Mouse (Mus musculus) hindbrain, embryonic 13.5 days (tissue): ENCODE results near the gene Znrf4. TPM values are rescaled to one million over a fixed set of nuclear protein-coding genes. Genes with fewer than 3 reads are reported as not detected.
A peak's percentile ranks its signal among the peaks of the same experiment; 100 is the strongest.

Experiments used
- ATAC-seq: fragments of 200-750 bp; cut with Nextera tagmentation; 2 replicates; pipeline ENCODE4 v1.8.0; 2017; ENCODE audit warnings: moderate TSS enrichment; ENCODE audit not compliant: low FRiP score
- H3K27ac ChIP-seq: fragments of 300-500 bp; sonication (generic); 2 replicates; pipeline ENCODE4 v1.5.1; 2015; ENCODE audit warnings: inconsistent platforms, mild to moderate bottlenecking, moderate library complexity
- H3K27me3 ChIP-seq: fragments of 300-500 bp; sonication (generic); 2 replicates; pipeline ENCODE4 v1.6.1; 2015; ENCODE audit warnings: mild to moderate bottlenecking, inconsistent platforms
- H3K36me3 ChIP-seq: fragments of 300-500 bp; sonication (generic); 2 replicates; pipeline ENCODE4 v1.6.1; 2015; ENCODE audit warnings: mild to moderate bottlenecking, inconsistent platforms
- H3K4me1 ChIP-seq: fragments of 300-500 bp; sonication (generic); replicated peaks from 2 replicates; pipeline ENCODE4 v1.6.1; 2015; ENCODE audit warnings: inconsistent platforms
- H3K4me2 ChIP-seq: fragments of 300-500 bp; sonication (generic); 2 replicates; pipeline ENCODE4 v1.6.1; 2015; ENCODE audit warnings: inconsistent platforms, mild to moderate bottlenecking, moderate library complexity
- H3K4me3 ChIP-seq: fragments of 300-500 bp; sonication (generic); 2 replicates; pipeline ENCODE4 v1.5.1; 2015; ENCODE audit warnings: mild to moderate bottlenecking, inconsistent platforms
- H3K9ac ChIP-seq: fragments of 300-500 bp; sonication (generic); 2 replicates; pipeline ENCODE4 v1.6.1; 2015; ENCODE audit warnings: mild to moderate bottlenecking, inconsistent platforms
- H3K9me3 ChIP-seq: fragments of 300-500 bp; sonication (generic); 2 replicates; pipeline ENCODE4 v1.6.1; 2016; ENCODE audit warnings: inconsistent platforms
- WGBS: fragments of 180-500 bp; shearing (Covaris S2); methylation state at CpG from one replicate; pipeline ENCODE4 v1.1.7; 2015; 5-methylcytosine and 5-hydroxymethylcytosine counted together
- polyA plus RNA-seq: library from polyadenylated mRNA; unstranded; fragments of >200 nt; fragmentation: Nextera tagmentation; extraction: Ambion mirVana; gene quantifications from 2 replicates; pipeline ENCODE4 v1.2.1, GENCODE M21; 2015

Gene Znrf4
- polyA plus RNA-seq, 1 experiment from 2014 or later: not detected

DNA sequence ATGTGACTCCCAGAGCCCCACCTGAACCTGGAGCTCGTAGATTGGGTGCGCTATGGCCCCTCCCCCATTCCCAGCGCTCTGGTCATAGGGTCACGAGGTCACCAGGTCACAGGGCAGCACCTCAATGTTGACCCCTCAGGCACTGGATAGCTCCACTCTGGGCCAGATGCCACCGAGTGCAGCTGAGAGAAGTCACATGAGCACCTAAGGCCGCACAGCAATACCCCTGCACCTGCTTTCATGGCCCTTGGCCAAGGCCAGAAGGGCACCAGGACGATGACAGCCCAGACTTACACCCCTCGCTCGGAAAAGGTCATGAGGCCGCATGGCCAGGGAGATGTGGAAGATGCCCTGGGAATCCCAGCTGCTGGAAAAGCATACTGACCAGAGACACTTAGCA is 41.7 kb downstream of the Znrf4 start:
- Histone ChIP-seq H3K27me3 (no peaks in the 10 kb centered on the region), H3K36me3 (peaks cover 8% of the 10 kb centered on the region; the same call in 1 of the 2 replicates), H3K9me3 (no peaks in the 10 kb centered on the region), H3K4me2 (peak overlapping the region; percentile 55), H3K9ac (peak overlapping the region; percentile 65), H3K27ac (peak overlapping the region; percentile 92), H3K4me1 (peaks cover 95% of the 10 kb centered on the region), H3K4me3 (peak overlapping the region; percentile 30)
- no peak for ATAC-seq
- 16% methylated on average over 10 of the region's 10 CpGs for WGBS

- H3K36me3 ChIP-seq: peaks cover 8% of the 10 kb centered on the region; the same call in 1 of the 2 replicates
- peak overlapping the region; percentile 55 for H3K4me2 ChIP-seq
- H3K9me3 ChIP-seq: no peaks in the 10 kb centered on the region
- H3K27ac ChIP-seq: peak overlapping the region; percentile 92
- peaks cover 98% of the 10 kb centered on the region for H3K4me1 ChIP-seq
- 3% methylated on average over 25 of the region's 26 CpGs for WGBS
- H3K4me3 ChIP-seq: peak overlapping the region; percentile 30
- no peak for ATAC-seq
- H3K9ac ChIP-seq: peak overlapping the region; percentile 65
- no peaks in the 10 kb centered on the region for H3K27me3 ChIP-seq
These were observed 42.2 kb downstream of the Znrf4 start for GRCm38 (mm10) chr17:56470001-56470436.

DNA sequence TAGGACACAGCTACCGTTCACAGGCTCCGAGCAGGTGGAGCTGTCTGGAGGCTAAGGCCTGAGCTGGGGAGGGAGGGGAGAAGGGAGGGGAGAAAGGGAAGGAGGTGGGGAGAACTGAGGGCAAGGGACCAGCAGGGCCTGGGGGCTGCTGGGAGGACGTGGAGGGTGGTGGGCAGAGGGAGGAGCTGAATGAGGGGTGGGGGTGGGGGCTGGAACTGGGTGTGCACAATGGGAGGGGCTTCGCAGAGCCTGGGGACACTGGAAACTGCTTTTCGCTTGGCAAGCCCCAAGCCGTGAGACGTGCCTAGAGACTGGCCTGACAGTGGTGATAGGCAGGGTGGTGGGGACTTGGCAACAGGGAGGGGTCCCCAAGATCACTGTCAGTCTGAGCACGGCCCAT is 43.0 kb downstream of the Znrf4 start:
- H3K4me2 ChIP-seq: peak overlapping the region; percentile 55
- H3K27me3 ChIP-seq: no peaks in the 10 kb centered on the region
- peak overlapping the region; percentile 65 for H3K9ac ChIP-seq
- H3K27ac ChIP-seq: peak overlapping the region; percentile 92
- no peaks in the 10 kb centered on the region for H3K9me3 ChIP-seq
- H3K4me1 ChIP-seq: peaks cover 100% of the 10 kb centered on the region
- H3K36me3 ChIP-seq: peaks cover 8% of the 10 kb centered on the region; the same call in 1 of the 2 replicates
- peak overlapping the region; percentile 30; the same call in 1 of the 2 replicates for H3K4me3 ChIP-seq
- no peak for ATAC-seq
- 20% methylated on average over 8 of the region's 8 CpGs for WGBS

DNA sequence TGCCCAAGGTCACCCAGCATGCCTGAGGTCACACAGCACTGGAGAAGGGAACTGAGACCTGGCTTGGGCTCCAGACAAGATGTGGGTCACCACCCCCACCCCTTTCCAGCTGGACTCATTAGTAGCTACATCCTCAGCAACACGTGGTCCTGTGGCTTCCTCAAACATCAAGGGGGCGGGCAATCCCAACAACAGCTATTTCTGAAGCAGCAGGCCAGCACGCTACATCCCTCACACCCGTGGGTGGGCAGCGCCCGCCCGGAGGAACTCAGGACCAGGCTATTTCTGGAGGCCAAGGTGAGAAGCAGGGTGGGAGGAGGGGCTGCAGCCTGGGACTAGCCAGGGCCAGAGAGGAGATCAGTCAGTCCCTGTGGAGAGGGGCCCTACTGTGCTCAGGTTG is 43.4 kb downstream of the Znrf4 start:
- no peaks in the 10 kb centered on the region for H3K9me3 ChIP-seq
- H3K27ac ChIP-seq: peak overlapping the region; percentile 92
- no peak for ATAC-seq
- no peak overlapping the region; the same call in 1 of the 2 replicates for H3K4me3 ChIP-seq
- 61% methylated on average over 7 of the region's 7 CpGs for WGBS
- H3K4me1 ChIP-seq: peaks cover 100% of the 10 kb centered on the region
- peaks cover 8% of the 10 kb centered on the region; the same call in 1 of the 2 replicates for H3K36me3 ChIP-seq
- no peaks in the 10 kb centered on the region for H3K27me3 ChIP-seq
- H3K4me2 ChIP-seq: peak overlapping the region; percentile 55
- peak overlapping the region; percentile 65; the same call in 1 of the 2 replicates for H3K9ac ChIP-seq

DNA sequence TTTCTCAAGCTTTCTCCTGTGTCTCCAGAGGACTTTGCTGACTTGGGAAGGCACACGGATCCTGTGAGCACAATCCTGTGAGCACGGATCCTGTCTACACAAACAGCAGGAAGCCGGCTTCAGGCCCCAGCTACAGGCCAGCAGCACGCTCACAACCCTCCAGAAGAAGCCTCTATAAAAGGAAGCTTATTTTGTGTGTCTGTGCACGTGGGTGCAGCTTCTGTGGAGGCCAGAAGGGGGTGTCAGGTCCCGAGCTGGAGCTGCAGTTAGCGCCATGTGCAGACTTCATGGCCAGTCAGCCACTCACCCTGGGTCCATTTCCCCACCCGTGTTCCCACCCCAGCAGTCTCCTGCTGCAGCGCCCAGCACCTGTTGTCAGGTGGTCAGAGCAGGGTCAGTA is 43.9 kb downstream of the Znrf4 start:
- Histone ChIP-seq H3K36me3 (peaks cover 8% of the 10 kb centered on the region; the same call in 1 of the 2 replicates), H3K4me2 (0 out of 2 replicates have a peak overlapping the region, but pooled peaks have one; percentile 55), H3K9ac (peak overlapping the region; percentile 60; the same call in 1 of the 2 replicates), H3K9me3 (no peaks in the 10 kb centered on the region), H3K27ac (peak overlapping the region; percentile 92), H3K4me1 (peaks cover 100% of the 10 kb centered on the region), H3K4me3 (no peak overlapping the region; the same call in 1 of the 2 replicates), H3K27me3 (no peaks in the 10 kb centered on the region)
- 84% methylated on average over 9 of the region's 9 CpGs for WGBS
- ATAC-seq: no peak

GRCm38 (mm10) chr17:56467456-56467884 is 44.8 kb downstream of the Znrf4 start:
- no peaks in the 10 kb centered on the region for H3K9me3 ChIP-seq
- 10% methylated on average over 7 of the region's 7 CpGs for WGBS
- peak overlapping the region; percentile 60 for H3K9ac ChIP-seq
- H3K4me2 ChIP-seq: peak overlapping the region; percentile 40
- no peaks in the 10 kb centered on the region for H3K27me3 ChIP-seq
- H3K27ac ChIP-seq: peak overlapping the region; percentile 92
- H3K36me3 ChIP-seq: peaks cover 8% of the 10 kb centered on the region; the same call in 1 of the 2 replicates
- no peak overlapping the region for H3K4me3 ChIP-seq
- peaks cover 100% of the 10 kb centered on the region for H3K4me1 ChIP-seq
- peak; percentile 65 for ATAC-seq

DNA sequence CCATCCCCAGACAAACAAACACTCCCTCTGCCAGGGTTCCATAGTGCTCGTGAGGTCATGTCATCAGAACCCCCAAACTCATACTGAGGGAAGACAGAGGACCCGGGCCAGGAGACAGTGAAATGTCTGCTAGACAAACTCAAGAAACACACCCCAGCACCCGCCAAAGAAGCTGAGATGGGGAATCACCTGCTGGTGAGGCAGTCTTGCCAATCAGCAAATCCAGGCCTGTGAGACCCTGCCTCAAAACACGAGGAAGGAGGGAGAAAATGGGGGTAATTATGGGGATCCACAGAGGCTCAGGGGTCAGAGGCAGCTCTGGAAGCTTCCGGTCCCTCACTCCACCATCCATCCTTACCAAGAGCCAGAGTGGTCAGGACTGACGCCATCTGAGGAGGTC is 45.5 kb downstream of the Znrf4 start:
- H3K9me3 ChIP-seq: no peaks in the 10 kb centered on the region
- H3K27ac ChIP-seq: peak overlapping the region; percentile 92
- H3K9ac ChIP-seq: peak overlapping the region; percentile 65
- 0 out of 2 replicates have a peak overlapping the region, but pooled peaks have one; percentile 11 for H3K4me3 ChIP-seq
- peak overlapping the region; percentile 40 for H3K4me2 ChIP-seq
- H3K36me3 ChIP-seq: peaks cover 8% of the 10 kb centered on the region; the same call in 1 of the 2 replicates
- peaks cover 99% of the 10 kb centered on the region for H3K4me1 ChIP-seq
- H3K27me3 ChIP-seq: no peaks in the 10 kb centered on the region
- no peak for ATAC-seq
- WGBS: 63% methylated on average over 6 of the region's 6 CpGs

DNA sequence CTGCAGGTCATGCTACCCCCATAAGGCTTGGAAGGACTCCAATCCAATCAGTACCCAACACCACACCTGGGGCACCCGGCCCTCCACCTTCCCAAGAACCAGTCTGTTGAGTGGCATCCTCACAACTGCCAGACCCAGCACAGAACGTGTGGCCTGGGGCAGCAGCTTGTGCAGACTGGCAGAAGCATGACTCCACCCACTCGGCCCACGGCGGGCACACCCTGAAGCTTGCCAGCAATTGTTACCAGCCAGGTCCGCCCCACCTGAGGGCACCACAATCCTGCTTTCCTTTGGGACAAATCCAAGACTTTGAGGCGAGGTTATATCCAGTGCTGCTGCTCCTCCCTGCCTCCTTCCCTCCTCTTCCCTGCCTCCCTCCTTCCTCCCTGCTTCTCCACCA is 47.4 kb downstream of the Znrf4 start:
- H3K4me1 ChIP-seq: peaks cover 99% of the 10 kb centered on the region
- no peaks in the 10 kb centered on the region for H3K9me3 ChIP-seq
- peak overlapping the region; percentile 50; the same call in 1 of the 2 replicates for H3K27ac ChIP-seq
- WGBS: 74% methylated on average over 7 of the region's 7 CpGs
- peaks cover 8% of the 10 kb centered on the region; the same call in 1 of the 2 replicates for H3K36me3 ChIP-seq
- no peaks in the 10 kb centered on the region for H3K27me3 ChIP-seq
- no peak overlapping the region for H3K9ac ChIP-seq
- no peak for ATAC-seq
- no peak overlapping the region for H3K4me2 ChIP-seq
- no peak overlapping the region for H3K4me3 ChIP-seq

DNA sequence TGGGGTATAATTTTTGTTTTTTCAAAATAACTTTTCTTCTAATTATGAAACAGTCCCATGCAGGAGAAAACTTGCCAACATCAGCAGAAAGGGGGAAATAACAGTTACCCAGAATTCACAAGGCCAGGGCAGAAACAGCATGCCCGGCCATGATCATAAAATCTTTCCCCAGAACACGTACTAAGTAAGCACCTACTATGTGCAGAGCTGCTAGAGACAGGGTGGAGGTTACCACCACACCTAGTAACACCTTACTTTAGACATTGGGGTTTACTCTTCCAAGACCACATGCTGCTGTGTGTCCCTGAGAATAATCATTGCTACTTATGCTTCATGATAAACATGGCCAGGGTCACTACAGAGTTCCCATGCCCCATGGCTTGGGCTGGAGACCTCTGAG is 47.9 kb downstream of the Znrf4 start:
- Histone ChIP-seq H3K4me1 (peaks cover 99% of the 10 kb centered on the region), H3K27me3 (no peaks in the 10 kb centered on the region), H3K9me3 (no peaks in the 10 kb centered on the region), H3K9ac (no peak overlapping the region), H3K27ac (0 out of 2 replicates have a peak overlapping the region, but pooled peaks have one; percentile 91), H3K4me3 (no peak overlapping the region), H3K4me2 (no peak overlapping the region), H3K36me3 (peaks cover 8% of the 10 kb centered on the region; the same call in 1 of the 2 replicates)
- no peak for ATAC-seq
- WGBS: 90% methylated on average over 2 of the region's 2 CpGs

DNA sequence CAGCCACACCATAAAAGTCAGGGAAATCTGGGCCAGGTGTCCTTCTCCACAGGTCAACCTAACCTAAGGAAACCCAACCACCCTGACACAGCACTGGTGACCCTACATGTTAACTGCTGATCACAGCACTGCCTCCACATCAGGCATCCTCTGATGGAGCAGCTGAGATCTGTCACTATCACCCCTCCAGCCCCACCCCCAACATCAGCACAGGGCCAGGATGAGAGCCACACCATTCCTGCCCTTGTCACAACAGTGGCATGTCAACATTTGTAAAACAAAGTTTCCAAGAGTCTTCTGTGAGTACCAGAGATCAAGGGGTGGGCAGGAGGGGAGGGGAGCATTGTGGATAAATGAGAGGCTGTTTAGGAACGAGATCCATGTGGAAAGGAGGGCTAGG is 48.7 kb downstream of the Znrf4 start:
- Histone ChIP-seq H3K27me3 (no peaks in the 10 kb centered on the region), H3K4me3 (no peak overlapping the region), H3K36me3 (peaks cover 4% of the 10 kb centered on the region; the same call in 1 of the 2 replicates), H3K4me2 (peak overlapping the region; percentile 74), H3K4me1 (peaks cover 99% of the 10 kb centered on the region), H3K9me3 (no peaks in the 10 kb centered on the region), H3K9ac (peak overlapping the region; percentile 73), H3K27ac (peak overlapping the region; percentile 91)
- WGBS: 40% methylated on average over 1 of the region's 1 CpGs
- ATAC-seq: no peak

GRCm38 (mm10) chr17:56462835-56463455 is 49.3 kb downstream of the Znrf4 start:
- peak overlapping the region; percentile 51 for H3K4me3 ChIP-seq
- WGBS: 5% methylated on average over 17 of the region's 17 CpGs
- H3K4me2 ChIP-seq: peak overlapping the region; percentile 74
- H3K27ac ChIP-seq: peak overlapping the region; percentile 91
- peak; percentile 0; the same call in 1 of the 2 replicates for ATAC-seq
- H3K27me3 ChIP-seq: no peaks in the 10 kb centered on the region
- peaks cover 99% of the 10 kb centered on the region for H3K4me1 ChIP-seq
- peaks cover 6% of the 10 kb centered on the region for H3K36me3 ChIP-seq
- H3K9me3 ChIP-seq: no peaks in the 10 kb centered on the region
- H3K9ac ChIP-seq: peak overlapping the region; percentile 73
